Mouse (Mus musculus): ENCODE results near the gene Mllt10.

DNA sequence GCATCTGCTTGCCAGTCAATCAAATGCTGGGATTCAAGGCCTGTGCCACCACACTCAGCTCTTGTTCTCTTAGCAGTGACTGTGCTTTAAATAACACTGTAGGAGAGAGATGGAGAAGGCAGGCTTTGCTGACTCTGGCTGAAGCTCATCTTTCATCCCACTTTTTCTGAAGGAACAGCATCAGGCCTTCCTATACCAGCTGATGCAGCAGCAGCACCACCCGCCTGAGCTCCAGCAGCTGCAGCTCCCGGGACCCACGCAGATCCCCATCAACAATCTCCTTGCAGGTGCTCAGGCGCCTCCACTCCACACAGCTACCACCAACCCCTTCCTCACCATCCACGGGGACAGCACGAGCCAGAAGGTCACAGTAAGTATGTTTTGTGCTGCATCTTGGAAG lies 153.5 kb downstream of the Mllt10 start:
- TF ChIP-seq CTCF (IDR thresholded peaks at IDR 0.05; ENCODE audit: low read depth, low read length): no peak
- no peak for TF ChIP-seq POLR2A (IDR thresholded peaks at IDR 0.05; ENCODE audit: borderline replicate concordance, low read depth, low read length)

All from bone marrow macrophage, adult 2 months (primary cell).